Mouse (Mus musculus): ENCODE data around the gene Prkce. TPM values are rescaled to one million over a fixed set of nuclear protein-coding genes. Genes with fewer than 3 reads are reported as not detected.

Prkce gene
- polyA plus RNA-seq, 1 experiment = 1.9 TPM

DNA sequence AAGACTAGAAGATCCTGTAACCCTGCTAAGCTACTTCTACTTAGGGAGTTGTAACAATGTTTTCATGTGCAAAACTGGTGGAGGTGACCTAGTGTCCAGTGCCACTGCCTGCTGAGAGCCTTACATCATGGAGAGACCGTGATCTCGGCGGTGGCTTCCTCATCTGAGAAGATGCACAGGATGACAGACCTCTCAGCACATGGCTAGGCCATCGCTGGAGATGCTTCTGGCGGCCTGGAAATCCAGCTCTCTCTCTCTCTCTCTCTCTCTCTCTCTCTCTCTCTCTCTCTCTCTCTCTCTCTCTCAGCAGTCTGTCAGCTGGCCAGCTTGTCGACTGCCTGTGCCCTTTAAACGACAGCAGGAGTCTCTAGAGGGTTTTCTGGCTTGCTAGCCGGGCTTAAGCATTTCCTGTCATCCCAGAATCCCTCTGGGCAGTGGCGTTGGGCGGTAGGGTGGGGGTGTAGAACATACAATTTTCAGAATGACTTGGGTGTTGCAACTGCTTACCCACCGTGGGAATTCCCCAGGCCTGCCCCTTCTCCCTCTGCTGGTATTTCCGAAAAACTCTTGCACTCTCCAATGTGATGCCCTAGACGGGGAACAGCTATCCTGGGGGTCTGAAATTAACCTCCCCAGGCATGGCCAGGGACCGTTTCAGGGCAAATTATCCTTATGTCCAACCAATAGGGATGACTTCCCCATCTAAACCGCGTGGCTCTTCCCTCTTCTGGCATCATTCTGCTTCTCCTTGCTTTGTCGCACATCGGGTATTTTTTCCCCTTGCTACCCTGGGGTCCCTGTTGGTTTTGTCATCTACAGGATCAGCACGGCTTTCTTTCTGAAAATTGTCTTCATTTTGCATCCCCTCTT, 340.0 kb downstream of the Prkce start:
- Histone ChIP-seq H3ac (ENCODE audit: control insufficient read depth, insufficient read length) (no peak overlapping the region), H3K36me3 (ENCODE audit: control insufficient read depth, insufficient read depth) (no peaks in the 10 kb centered on the region)
- TF ChIP-seq SRF (IDR thresholded peaks at IDR 0.05; ENCODE audit: control insufficient read depth, insufficient read length, low read depth) (no peak), USF1 (IDR thresholded peaks at IDR 0.05; ENCODE audit: low read depth) (no peak), TCF3 (IDR thresholded peaks at IDR 0.05; ENCODE audit: insufficient read length, low read depth) (no peak), TCF12 (IDR thresholded peaks at IDR 0.05; ENCODE audit: insufficient read depth, poor library complexity, severe bottlenecking) (no peak), MYOD1 (IDR thresholded peaks at IDR 0.05; ENCODE audit: control insufficient read depth in 1 of 3, insufficient read length in 2 of 3, low read depth in 2 of 3) (no peak), REST (IDR thresholded peaks at IDR 0.05; ENCODE audit: insufficient read depth, insufficient read length) (no peak), POLR2A (IDR thresholded peaks at IDR 0.05; ENCODE audit: insufficient read length, low read depth) (no peak), POLR2AphosphoS2 (IDR thresholded peaks at IDR 0.05; ENCODE audit: insufficient read length, low read depth) (no peak), CEBPB (IDR thresholded peaks at IDR 0.05; ENCODE audit: insufficient read depth, poor library complexity, severe bottlenecking) (no peak), MAX (IDR thresholded peaks at IDR 0.05; ENCODE audit: low read depth) (no peak)

GRCm38 (mm10) chr17:86508212-86508490, 340.6 kb downstream of the Prkce start:
- no peaks in the 10 kb centered on the region for H3K36me3 ChIP-seq (ENCODE audit: control insufficient read depth, insufficient read depth)
- TF ChIP-seq USF1 (IDR thresholded peaks at IDR 0.05; ENCODE audit: low read depth) = no peak
- TF ChIP-seq MYOG (IDR thresholded peaks at IDR 0.05; ENCODE audit: control insufficient read depth in 1 of 3, insufficient read depth in 1 of 3, insufficient read length in 2 of 3, low read depth in 2 of 3) = no peak
- no peak for TF ChIP-seq POLR2AphosphoS2 (IDR thresholded peaks at IDR 0.05; ENCODE audit: insufficient read length, low read depth)
- no peak for TF ChIP-seq CEBPB (IDR thresholded peaks at IDR 0.05; ENCODE audit: insufficient read depth, poor library complexity, severe bottlenecking)
- no peak for TF ChIP-seq E2F4 (IDR thresholded peaks at IDR 0.05; ENCODE audit: insufficient read depth)
- no peak for TF ChIP-seq TCF3 (IDR thresholded peaks at IDR 0.05; ENCODE audit: insufficient read length, low read depth)
- no peak for TF ChIP-seq MYOD1 (IDR thresholded peaks at IDR 0.05; ENCODE audit: control insufficient read depth in 1 of 3, insufficient read length in 2 of 3, low read depth in 2 of 3)
- TF ChIP-seq TCF12 (IDR thresholded peaks at IDR 0.05; ENCODE audit: insufficient read depth, poor library complexity, severe bottlenecking) = no peak
- TF ChIP-seq SRF (IDR thresholded peaks at IDR 0.05; ENCODE audit: control insufficient read depth, insufficient read length, low read depth) = no peak
- TF ChIP-seq REST (IDR thresholded peaks at IDR 0.05; ENCODE audit: insufficient read depth, insufficient read length) = no peak
- TF ChIP-seq POLR2A (IDR thresholded peaks at IDR 0.05; ENCODE audit: insufficient read length, low read depth) = no peak
- no peak for TF ChIP-seq MAX (IDR thresholded peaks at IDR 0.05; ENCODE audit: low read depth)

More for the DNA sequence above, 340.0 kb downstream of the Prkce start:
- Histone ChIP-seq H3K27me3 (ENCODE audit: control insufficient read depth, insufficient read depth, insufficient read length) (no peaks in the 10 kb centered on the region), H3K4me2 (ENCODE audit: low read depth) (no peak overlapping the region), H3K79me2 (ENCODE audit: control insufficient read depth, insufficient read depth) (no peaks in the 10 kb centered on the region), H3K4me3 (no peak overlapping the region)

DNA sequence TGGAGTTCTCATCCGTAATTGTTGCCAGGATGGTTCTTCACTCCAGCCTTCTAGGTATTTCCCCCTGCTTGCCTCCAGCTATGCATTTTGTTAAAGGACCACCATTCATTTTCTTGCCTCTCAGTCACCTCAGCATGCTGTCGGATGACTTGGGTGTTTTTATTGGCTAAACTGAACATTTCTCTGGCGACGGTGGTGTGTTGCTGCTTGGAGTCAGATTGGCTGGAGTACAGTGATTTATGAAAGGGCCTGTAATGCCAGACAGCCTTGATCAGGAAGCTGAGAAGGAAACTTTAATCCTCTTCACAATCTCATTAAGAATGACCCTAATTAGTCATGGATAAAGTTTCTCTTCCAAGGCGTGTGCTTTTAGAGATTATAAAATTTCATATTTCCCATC, 342.3 kb downstream of the Prkce start:
- no peak overlapping the region for H3ac ChIP-seq (ENCODE audit: control insufficient read depth, insufficient read length)
- H3K4me2 ChIP-seq (ENCODE audit: low read depth) = no peak overlapping the region
- H3K79me2 ChIP-seq (ENCODE audit: control insufficient read depth, insufficient read depth) = no peaks in the 10 kb centered on the region
- no peak overlapping the region for H3K4me3 ChIP-seq
- H3K27me3 ChIP-seq (ENCODE audit: control insufficient read depth, insufficient read depth, insufficient read length) = no peaks in the 10 kb centered on the region
- no peaks in the 10 kb centered on the region for H3K36me3 ChIP-seq (ENCODE audit: control insufficient read depth, insufficient read depth)
- TF ChIP-seq MAX (IDR thresholded peaks at IDR 0.05; ENCODE audit: low read depth) (no peak), MYOG (IDR thresholded peaks at IDR 0.05; ENCODE audit: control insufficient read depth in 1 of 3, insufficient read depth in 1 of 3, insufficient read length in 2 of 3, low read depth in 2 of 3) (no peak), REST (IDR thresholded peaks at IDR 0.05; ENCODE audit: insufficient read depth, insufficient read length) (no peak)

More at GRCm38 (mm10) chr17:86508212-86508490, 340.6 kb downstream of the Prkce start:
- Histone ChIP-seq H3K79me2 (ENCODE audit: control insufficient read depth, insufficient read depth) (no peaks in the 10 kb centered on the region), H3K4me3 (no peak overlapping the region), H3K4me2 (ENCODE audit: low read depth) (no peak overlapping the region), H3ac (ENCODE audit: control insufficient read depth, insufficient read length) (no peak overlapping the region), H3K27me3 (ENCODE audit: control insufficient read depth, insufficient read depth, insufficient read length) (no peaks in the 10 kb centered on the region)

- Histone ChIP-seq H3K4me2 (ENCODE audit: low read depth) (no peak overlapping the region), H3ac (ENCODE audit: control insufficient read depth, insufficient read length) (no peak overlapping the region), H3K4me3 (no peak overlapping the region), H3K36me3 (ENCODE audit: control insufficient read depth, insufficient read depth) (no peaks in the 10 kb centered on the region), H3K79me2 (ENCODE audit: control insufficient read depth, insufficient read depth) (no peaks in the 10 kb centered on the region), H3K27me3 (ENCODE audit: control insufficient read depth, insufficient read depth, insufficient read length) (no peaks in the 10 kb centered on the region)
- TF ChIP-seq SRF (IDR thresholded peaks at IDR 0.05; ENCODE audit: control insufficient read depth, insufficient read length, low read depth) (no peak), E2F4 (IDR thresholded peaks at IDR 0.05; ENCODE audit: insufficient read depth) (no peak), POLR2A (IDR thresholded peaks at IDR 0.05; ENCODE audit: insufficient read length, low read depth) (no peak), MYOG (IDR thresholded peaks at IDR 0.05; ENCODE audit: control insufficient read depth in 1 of 3, insufficient read depth in 1 of 3, insufficient read length in 2 of 3, low read depth in 2 of 3) (no peak), TCF12 (IDR thresholded peaks at IDR 0.05; ENCODE audit: insufficient read depth, poor library complexity, severe bottlenecking) (no peak), TCF3 (IDR thresholded peaks at IDR 0.05; ENCODE audit: insufficient read length, low read depth) (no peak), MAX (IDR thresholded peaks at IDR 0.05; ENCODE audit: low read depth) (no peak)
Observed at GRCm38 (mm10) chr17:86514974-86515620, 347.5 kb downstream of the Prkce start.

- Histone ChIP-seq H3K79me2 (ENCODE audit: control insufficient read depth, insufficient read depth) (no peaks in the 10 kb centered on the region), H3ac (ENCODE audit: control insufficient read depth, insufficient read length) (no peak overlapping the region), H3K27me3 (ENCODE audit: control insufficient read depth, insufficient read depth, insufficient read length) (no peaks in the 10 kb centered on the region), H3K36me3 (ENCODE audit: control insufficient read depth, insufficient read depth) (no peaks in the 10 kb centered on the region), H3K4me2 (ENCODE audit: low read depth) (no peak overlapping the region), H3K4me3 (no peak overlapping the region)
- TF ChIP-seq REST (IDR thresholded peaks at IDR 0.05; ENCODE audit: insufficient read depth, insufficient read length) (no peak), SRF (IDR thresholded peaks at IDR 0.05; ENCODE audit: control insufficient read depth, insufficient read length, low read depth) (no peak), MAX (IDR thresholded peaks at IDR 0.05; ENCODE audit: low read depth) (no peak), TCF12 (IDR thresholded peaks at IDR 0.05; ENCODE audit: insufficient read depth, poor library complexity, severe bottlenecking) (no peak), USF1 (IDR thresholded peaks at IDR 0.05; ENCODE audit: low read depth) (no peak), MYOD1 (IDR thresholded peaks at IDR 0.05; ENCODE audit: control insufficient read depth in 1 of 3, insufficient read length in 2 of 3, low read depth in 2 of 3) (no peak)
Observed at GRCm38 (mm10) chr17:86516630-86517029, 349.0 kb downstream of the Prkce start.
